Mouse (Mus musculus): ENCODE measurements around the gene Trim56.
A peak's percentile ranks its signal among the peaks of the same experiment; 100 is the strongest.
"Not testable (repeated sequence)": the region's sequence is repeated elsewhere in the genome, so short reads cannot be mapped to it uniquely, and the experiment has no call there.

Trim56 gene

DNA sequence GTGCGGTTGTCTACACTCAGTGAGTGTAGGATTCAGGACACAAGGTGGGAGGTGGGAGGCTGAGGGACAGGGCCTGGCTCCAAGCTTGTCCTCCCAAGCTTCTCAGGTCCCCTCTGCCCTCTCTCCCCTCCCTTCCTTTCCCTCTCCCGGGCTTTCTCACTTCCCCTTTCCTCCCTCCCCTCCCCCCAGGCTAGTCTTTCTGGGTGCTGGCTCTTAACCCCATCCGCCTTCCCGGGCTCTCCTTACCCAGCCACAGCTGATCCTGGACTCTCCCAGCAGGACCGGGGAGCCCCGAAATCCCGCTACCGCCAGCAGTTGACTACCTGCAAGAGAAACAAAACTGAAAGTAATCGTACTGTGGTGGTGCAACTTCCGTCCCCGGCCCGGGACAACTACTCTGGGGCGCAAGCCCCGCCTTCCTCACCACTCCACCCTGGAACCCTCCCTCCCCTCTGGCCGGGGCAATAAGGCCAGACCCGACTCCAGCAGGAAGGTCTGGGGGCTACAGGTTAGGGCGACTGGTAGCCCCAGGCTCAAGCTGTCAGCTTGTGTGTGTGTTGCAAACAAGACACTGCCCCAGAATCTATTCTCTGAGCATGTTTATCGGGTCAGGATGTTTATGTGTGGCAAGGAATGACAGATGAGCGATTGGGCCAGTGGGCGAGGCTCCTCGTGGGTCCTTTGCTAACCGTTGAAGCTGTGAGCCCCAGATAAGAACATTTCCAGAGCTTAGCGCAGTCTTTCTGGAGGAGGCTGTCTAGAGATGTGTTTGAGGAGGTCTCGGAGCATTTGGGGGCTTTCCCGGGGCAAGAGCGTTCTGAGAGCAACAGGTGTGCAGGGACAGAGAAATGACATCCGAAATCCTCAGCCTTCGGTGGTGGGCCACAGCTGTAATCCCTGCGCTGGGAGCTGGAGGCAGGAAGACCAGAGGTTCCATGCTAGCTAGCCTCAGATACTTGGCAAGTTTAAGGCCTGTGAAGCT, at the start of gene Trim56:
Gene Trim56 (minus strand): TSS at position 344 of the 982 bp plus-strand sequence.
- peak; percentile 79 for DNase-seq (ENCODE audit: extremely low spot score)

GRCm38 (mm10) chr5:137161853-137162252, 45.8 kb upstream of the Trim56 start:
- no peak for DNase-seq (ENCODE audit: extremely low spot score)

GRCm38 (mm10) chr5:137159461-137159860, 43.5 kb upstream of the Trim56 start:
- DNase-seq (ENCODE audit: extremely low spot score): no peak

DNA sequence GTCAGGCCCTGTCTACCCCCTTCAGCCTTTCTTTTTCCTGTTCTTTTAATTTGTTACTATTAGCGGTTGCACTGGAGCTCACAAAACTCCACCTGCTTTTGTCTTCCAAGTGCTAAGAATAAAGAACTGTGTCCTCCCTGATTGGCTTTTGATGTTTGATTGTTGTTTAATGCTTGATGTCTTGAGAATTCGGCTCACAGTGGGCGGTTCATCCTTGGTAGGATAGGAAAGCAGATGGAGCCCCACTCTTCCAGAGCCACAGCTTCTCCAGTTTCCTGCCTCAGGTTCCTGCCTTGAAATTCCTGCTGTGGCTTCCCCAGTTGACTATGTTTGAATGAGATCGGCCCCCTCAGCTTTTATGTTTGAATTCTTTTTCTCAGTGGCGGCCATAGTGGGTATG, 37.3 kb upstream of the Trim56 start:
- no peak for DNase-seq (ENCODE audit: extremely low spot score)

DNA sequence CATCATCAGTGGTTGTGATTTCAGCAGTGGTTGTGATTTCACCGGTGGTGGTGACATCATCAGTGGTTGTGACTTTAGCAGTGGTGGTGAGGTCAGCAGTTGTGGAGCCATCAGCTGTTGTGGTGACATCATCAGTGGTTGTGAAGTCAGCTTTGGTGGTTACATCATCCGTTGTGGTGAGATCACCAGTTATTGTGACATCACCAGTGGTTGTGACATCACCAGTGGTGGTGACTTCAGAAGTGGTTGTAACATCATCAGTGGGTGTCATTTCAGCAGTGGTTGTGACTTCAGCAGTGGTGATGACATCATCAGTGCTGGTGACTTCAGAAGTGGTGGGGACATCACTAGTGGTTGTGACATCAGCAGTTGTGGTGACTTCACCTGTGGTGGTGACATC, 36.6 kb upstream of the Trim56 start:
- no peak for DNase-seq (ENCODE audit: extremely low spot score)

DNA sequence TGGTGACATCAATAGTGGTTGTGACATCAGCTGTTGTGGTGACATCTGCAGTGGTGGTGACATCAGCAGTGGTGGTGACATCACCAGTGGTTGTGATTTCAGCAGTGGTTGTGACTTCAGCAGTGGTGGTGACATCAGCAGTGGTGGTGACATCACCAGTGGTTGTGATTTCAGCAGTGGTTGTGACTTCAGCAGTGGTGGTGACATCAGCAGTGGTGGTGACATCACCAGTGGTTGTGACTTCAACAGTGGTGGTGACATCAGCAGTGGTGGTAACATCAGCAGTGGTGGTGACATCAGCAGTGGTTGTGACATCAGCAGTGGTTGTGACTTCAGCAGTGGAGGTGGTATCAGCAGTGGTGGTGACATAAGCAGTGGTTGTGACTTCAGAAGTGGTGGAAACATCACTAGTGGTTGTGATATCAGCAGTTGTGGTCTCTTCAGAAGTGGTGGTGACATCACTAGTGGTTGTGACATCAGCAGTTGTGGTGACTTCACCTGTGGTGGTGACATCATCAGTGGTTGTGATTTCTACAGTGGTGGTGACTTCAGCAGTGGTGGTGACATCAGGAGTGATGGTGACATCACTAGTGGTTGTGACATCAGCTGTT, 33.4 kb upstream of the Trim56 start, which contains the start of gene Muc3:
Gene Muc3 (minus strand): TSS at position 51 of the 611 bp plus-strand sequence.
- not testable (repeated sequence) for DNase-seq (ENCODE audit: extremely low spot score)

DNA sequence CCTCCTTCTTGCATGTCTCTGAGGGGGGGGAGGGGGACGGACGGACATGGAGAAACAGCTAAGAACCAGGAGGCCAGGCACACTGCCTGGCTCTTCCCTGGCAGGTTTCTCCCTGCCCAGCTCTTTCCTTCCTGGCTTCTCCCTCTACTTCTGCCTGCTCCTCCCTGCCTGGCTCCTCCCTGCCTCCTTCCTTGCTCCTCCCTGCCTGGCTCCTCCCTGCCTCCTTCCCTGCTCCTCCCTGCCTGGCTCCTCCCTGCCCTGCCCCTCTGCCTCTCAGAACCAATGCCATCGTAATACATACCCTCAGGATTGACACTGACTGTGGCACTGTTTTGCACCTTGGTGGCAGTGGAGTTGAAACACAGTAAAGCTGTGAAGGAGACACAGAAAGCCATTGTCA, 24.8 kb upstream of the Trim56 start:
- DNase-seq (ENCODE audit: extremely low spot score): no peak

- no peak for DNase-seq (ENCODE audit: extremely low spot score)
These were observed 23.0 kb upstream of the Trim56 start for GRCm38 (mm10) chr5:137138977-137139376.

- no peak for DNase-seq (ENCODE audit: extremely low spot score)
These were observed 18.9 kb upstream of the Trim56 start for GRCm38 (mm10) chr5:137134959-137135358.

DNA sequence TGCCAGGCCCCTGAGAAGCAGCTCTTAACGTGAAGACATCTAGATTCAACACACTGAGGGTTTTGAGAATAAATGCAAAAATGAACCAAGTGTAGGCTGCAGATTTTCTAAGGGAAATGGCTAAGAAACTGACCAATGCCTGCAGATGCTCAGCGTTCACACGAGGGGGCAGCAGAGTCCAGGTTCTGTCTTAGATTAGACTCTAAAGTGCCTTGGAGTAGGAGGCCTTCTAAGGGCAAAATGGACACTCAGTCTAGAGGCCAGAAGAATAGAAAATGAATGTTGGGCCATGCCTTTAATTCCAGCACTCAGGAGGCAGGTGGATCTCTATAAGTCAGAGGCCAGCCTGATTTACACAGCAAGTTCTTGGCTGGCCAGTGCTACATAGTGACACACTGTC, 15.5 kb upstream of the Trim56 start:
- peak; percentile 53 for DNase-seq (ENCODE audit: extremely low spot score)

GRCm38 (mm10) chr5:137129281-137129680, 13.3 kb upstream of the Trim56 start:
- DNase-seq (ENCODE audit: extremely low spot score): no peak

- DNase-seq (ENCODE audit: extremely low spot score): no peak
These were observed 7.5 kb upstream of the Trim56 start for GRCm38 (mm10) chr5:137123516-137123915.

- DNase-seq (ENCODE audit: extremely low spot score): peak; percentile 80
These were observed 6.7 kb upstream of the Trim56 start for GRCm38 (mm10) chr5:137122686-137123193.

- no peak for DNase-seq (ENCODE audit: extremely low spot score)
These were observed 5.3 kb upstream of the Trim56 start for GRCm38 (mm10) chr5:137121280-137121679.

DNA sequence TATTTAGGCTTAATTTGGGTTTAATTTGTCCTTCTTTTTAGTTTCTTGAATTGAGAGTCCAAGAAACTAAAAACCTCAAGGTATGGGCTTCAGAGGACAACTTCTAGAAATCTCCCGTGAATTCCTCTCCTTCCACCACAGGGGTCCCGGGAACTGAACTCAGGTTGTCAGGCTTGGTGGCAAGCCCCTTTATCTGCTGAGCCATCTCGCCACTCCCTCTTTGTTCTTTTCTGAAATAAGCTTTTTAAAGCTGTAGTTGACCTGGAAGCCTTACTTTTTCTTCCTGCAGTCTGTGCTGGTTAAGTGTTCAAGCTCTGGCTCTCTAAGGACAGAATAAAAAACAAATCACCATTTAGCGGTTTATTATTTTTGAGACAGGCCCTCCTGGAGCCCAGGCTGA, 2.9 kb upstream of the Trim56 start:
- no peak for DNase-seq (ENCODE audit: extremely low spot score)

GRCm38 (mm10) chr5:137117994-137118393, 2.0 kb upstream of the Trim56 start:
- DNase-seq (ENCODE audit: extremely low spot score): not testable (repeated sequence)

- DNase-seq (ENCODE audit: extremely low spot score): no peak
These were observed 978 bp upstream of the Trim56 start for GRCm38 (mm10) chr5:137116987-137117386.

DNA sequence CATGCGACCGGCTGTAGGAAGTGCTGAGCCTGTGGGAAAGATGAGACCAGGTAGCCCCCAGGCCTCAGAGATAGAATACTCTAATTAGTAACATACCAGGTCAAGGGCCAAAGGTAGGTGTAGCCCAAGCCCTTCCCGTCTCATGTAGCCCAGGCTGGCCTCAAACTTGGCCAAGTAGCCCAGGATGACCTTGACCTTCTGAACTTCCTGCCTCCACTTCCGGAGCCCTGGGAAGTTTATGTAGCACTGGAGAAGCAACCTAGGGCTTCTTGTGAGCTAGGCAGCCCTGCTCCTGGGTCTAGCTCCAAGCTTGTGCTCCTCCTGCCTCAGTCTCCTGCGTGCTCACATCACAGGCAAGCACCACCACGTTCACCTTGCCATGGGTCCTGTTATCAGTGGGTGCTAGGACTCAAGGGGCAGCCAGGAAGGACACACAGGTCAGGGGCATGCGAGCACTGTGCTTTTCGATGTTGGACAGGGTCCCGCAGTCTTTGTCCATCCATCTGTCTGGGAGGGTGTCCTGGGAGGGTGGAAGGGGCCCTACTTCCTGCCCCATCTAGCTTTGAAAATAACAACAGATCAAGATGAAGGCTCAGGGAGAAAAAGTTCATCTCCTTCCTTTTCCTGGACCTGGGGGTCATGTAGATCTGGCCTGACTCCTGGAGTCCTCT, 983 bp downstream of the Trim56 start:
- no peak for DNase-seq (ENCODE audit: extremely low spot score)

- no peak for DNase-seq (ENCODE audit: extremely low spot score)
These were observed 4.2 kb downstream of the Trim56 start for GRCm38 (mm10) chr5:137111542-137112408.

DNA sequence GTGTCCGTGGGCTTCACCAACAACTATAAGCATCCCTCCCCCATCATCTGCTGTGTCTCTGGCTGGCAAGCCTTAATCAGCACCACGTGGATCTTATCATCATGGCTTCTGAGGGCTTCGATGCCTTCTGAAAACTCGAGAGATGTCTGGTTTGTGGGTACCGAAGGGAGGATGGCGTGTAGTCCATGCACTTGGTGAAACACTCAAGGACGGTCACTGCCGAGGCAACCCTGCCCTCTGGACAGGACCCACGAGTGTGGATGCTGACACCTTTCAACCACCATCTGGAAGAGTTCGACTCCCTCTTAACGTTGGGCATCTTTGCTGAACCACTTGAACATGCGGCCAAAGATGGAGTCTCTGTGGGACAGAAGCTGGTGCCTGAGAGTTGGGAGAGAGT, 5.1 kb downstream of the Trim56 start:
- DNase-seq (ENCODE audit: extremely low spot score): no peak

GRCm38 (mm10) chr5:137109941-137110593, 5.9 kb downstream of the Trim56 start:
- DNase-seq (ENCODE audit: extremely low spot score): no peak

All from embryo, embryonic 9.5 days (tissue).